Mouse (Mus musculus) frontal cortex, postnatal 14 days (tissue): Measurements from ENCODE around the gene Tanc2.

Experiments
- DNase-seq, 2 experiments: peaks; one replicate each; pipeline ENCODE4 v3.0.0; 2022; ENCODE audit warnings: low spot score in 2 of 2

The Tanc2 gene

DNA sequence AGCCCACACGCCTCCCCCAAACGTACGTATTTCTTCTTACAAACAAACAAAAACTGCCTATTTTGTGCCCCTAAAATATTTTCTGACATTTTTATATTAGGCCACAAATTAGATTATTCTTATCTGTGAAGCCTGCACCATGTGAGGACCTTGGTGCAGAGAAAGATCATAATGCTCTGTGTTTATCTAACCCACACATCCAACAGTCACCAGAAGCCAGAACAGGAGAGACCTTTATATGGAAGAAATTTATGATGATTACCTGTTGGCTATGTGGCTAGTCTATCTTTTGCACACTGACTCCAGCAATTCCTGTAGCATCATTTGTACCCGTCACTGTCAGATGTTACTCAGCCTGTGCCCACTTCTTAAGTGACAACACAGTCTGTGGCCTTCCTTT lies 245.4 kb downstream of the Tanc2 start:
- no peak for DNase-seq

DNA sequence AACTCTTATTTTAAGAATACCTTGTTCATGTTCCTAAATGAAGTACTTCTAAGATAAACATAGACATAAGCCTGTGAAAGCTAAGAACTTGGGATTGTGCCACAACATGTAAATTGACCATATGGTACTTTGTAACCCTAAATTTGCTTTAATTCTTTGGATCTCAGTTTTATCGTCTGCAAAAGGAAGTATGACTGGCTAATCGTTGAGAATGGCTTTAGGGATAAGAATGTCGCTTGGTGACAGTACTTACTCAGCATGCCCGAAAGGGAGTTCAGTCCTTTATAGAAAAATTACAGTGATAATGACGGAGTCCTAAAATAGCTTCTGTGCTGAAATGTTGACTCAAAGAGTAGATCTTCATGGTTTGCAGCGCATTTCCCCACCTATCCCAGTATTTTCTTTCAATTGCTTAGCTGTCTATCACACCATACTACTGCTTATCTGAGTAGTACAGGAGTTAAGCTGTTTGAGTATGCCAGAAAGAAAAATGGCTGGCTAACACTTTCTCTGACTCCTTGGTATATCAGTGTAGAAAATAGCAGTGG lies 246.6 kb downstream of the Tanc2 start:
- no peak for DNase-seq

DNA sequence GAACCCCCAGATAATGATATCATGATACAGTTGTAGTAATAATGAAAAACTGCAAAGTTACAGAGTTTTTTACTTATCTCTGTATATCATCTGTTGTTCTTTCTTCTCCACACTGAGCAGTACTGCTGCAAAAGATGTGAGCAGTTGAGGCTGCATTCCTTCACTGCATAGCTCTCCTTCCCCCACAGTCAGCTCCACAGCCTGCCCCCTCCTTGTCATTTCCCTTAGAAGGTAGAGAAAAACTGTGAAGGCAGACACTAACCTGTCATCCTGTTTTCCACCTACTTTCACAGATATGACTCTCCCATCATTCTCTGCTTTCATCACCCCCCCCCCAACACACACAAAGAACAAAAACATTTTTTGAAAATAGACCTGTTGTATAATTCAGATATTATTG lies 248.2 kb downstream of the Tanc2 start:
- no peak for DNase-seq

DNA sequence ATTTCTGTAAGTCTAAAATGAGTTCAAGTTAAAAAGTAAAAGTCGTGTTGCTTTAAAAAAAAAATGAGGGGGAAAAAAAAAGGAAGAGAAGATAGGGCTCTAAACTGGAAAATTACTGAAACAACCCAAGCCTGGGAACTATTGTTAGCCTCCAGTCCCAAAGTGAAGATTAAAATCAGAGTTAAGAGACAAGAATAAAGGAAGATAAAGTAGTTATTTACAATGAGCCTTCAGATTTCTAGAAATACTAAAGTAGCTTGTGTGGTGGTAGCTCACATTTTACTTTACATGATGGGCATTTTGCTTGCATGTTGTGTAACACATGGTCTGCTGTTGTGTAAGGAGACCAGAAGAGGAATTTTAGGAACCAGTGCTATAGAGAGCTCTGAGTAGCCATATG lies 256.1 kb downstream of the Tanc2 start:
- DNase-seq: no peak

DNA sequence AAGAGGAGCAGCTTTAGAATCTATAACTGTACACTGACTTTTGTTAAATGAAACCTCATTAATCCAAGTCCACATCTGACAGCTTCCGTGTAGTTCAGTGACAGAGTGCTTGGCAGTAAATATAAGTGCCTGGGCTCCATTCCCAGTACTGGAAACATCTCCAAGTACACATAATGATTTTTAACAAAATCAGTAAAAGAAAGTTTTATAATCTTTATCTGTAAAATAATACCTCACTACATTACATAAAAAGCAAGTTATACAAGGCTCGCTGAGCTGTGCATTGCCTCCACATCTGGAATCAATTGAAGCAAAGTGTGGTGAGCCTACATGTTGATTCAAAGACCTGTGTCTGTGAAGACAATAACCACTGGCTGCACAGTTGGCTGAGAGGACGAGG lies 265.7 kb downstream of the Tanc2 start:
- no peak for DNase-seq

DNA sequence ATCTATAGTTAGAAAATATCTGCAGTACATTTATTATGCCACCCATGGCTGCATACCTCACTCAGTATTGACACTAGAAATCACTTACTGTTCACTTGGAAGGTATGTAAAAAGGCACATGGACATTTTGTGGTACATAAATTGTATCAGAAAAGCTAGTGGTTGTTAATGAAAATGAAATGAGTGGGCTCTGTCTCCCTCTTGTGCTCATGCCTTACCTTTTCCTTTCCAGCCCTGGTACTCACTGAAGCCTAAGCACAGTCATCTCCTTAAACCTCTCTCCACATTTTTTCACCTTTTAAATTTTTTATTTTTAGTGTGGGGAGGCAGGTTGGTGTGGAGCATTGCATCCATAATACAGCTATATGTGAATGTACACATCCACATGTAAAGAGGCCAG lies 268.3 kb downstream of the Tanc2 start:
- no peak for DNase-seq

DNA sequence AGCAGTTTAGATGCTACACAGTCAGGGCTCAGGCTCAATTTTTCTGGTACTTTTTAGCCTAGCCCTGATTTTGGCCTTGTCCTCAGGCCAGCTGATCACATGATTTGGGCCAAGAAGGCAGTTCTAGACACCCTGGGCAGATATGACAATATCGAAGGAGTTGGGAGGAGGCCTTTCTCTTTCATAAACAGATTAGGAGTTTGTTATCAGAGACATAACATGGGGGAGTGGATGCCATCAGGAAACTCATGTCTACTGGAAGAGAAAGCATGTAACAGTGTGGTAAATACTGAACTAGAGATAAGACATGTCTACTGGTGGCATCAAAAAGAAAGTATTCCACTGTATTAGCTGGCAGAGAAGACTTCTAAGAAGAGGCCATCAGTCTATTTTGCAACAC lies 295.8 kb downstream of the Tanc2 start:
- no peak for DNase-seq

DNA sequence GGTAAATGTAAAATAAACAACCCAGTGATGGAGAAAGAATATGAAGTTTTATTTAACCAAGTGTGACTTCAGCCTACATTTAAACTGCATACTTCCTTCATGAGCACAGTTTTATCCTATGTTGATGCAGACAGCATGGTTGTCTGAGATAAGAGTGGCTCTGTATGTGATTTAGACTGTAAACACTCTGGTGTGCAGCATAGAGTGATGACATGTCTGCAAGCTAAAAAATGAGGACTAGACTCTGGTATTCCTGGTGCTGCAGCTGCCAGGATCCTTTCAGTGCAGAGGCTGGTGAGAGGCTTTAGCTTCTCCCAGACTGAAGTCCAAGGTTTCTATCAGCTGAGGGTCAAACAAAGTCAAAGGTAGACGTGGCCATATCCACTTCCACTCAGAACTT lies 297.5 kb downstream of the Tanc2 start:
- DNase-seq: no peak

DNA sequence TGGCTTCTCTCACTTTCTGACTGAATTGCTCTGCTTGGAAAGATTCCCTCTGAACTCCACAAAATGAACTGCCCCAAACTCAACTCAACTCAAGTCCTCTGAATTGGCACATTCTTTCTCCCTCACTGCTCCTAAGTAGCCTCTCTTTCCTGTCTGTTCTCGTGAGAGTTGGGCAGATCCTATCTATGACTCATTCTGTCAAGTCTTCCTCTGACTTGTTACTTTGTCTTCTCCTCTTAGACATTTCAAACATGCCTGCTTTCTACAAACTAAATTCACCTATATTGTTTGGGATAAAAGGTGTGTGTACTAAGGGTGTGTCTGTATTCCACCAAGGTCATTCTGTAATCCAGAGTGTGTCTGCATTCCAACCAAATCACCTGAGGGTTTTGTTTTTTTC lies 309.4 kb downstream of the Tanc2 start:
- DNase-seq: no peak

DNA sequence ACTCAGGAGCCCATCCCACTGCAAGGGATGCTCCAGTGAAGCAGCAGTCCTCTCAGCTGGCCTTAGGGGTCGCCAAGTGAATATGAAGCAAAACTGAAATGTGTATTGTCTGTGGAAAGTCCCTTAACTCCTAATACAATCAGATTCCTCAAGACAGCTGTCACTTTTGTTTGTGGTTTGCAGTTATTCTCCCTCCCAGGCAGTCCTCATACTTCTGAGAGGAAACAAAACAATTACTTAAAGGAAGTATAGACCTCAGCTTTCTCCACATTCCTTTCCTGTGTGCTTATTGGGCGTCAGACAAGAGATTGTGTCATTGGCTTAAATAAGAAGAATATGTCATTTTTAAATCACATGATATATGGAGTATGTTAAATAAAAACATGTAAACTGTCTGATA lies 311.7 kb downstream of the Tanc2 start:
- no peak for DNase-seq

DNA sequence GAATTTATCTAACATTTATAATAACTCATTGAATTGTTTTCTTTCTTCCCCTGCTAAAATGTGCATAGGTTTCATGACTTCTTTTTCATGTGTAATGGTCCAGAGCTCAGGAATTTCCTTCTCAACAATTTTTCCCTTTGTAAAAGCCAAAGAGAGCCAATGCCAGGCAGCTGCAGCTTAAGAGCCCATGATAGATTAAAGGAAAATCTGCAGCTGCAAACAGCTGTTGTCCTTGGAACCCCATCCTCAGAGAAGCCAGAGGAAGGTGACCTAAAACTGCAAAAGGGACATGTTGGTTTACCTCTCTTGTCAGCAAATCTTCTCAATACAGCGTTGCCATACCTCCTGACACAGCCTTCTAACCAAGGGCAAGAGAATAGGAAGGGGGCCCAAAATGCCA lies 313.2 kb downstream of the Tanc2 start:
- DNase-seq: no peak

DNA sequence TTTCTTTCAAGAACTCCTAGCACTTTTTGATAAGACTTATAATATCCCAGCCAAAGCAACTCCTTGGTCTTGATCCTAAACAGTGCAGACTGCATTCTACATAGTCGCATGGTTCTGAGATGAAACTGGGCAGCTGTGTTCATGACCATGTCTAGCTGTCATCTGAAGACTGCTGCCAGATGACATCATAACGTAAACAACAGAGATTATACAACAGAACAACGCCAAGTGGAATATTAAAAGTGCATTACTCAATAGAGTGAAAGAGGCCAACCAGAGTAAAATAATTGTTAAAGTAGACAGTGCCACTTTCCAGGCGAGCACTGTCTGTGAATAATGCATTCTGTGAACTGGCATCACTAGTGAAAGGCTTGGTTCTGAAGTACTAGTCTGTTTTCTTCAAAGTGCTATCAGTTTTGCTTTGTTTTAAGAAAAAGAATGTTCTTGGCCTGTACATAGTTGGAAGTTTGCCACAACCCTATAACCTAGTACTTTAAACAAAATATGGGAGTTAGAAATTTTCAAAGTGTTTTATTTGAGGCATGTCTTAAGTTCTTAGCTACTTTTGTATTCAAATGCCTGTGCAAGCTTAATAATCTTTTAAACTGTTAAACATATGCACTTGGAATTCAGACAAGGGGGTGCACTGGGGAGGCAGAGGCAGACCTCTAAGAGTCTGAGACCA lies 315.9 kb downstream of the Tanc2 start:
- DNase-seq: no peak

DNA sequence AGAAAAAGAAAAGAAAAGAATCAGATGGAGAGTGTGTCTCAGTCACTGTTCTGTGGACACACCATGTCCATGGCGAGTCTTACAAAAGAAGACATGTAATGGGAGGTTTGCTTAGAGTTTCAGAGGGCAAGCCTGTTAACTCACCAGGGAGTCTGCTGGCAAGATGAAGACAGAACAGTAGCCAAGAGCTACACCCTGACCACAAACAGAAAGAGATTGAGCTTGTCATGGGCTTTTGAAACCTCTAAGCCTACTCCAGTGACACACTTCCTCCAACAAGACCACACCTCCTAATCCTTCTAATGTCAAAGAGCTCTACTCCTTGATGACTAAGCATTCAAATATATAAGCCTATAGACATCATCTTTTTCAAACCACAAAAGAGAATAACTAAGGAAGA lies 317.6 kb downstream of the Tanc2 start:
- no peak for DNase-seq

DNA sequence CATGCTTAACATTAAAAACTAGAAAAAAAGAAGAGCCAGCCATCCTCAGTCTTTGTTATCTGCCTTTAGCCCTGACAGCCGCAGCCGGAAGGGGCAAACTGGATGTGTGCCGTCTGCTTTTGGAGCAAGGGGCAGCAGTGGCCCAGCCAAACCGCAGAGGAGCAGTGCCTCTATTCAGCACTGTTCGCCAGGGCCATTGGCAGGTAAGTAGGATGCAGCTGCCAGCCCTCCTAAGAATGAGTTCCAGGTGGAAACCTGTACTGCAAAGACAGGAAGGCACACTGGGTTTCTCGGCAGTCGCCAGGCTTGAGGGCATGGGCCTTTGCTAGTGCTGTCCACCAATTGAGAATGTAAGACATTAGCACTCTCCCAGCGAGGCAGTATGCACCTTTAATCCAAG lies 319.1 kb downstream of the Tanc2 start:
- no peak for DNase-seq

DNA sequence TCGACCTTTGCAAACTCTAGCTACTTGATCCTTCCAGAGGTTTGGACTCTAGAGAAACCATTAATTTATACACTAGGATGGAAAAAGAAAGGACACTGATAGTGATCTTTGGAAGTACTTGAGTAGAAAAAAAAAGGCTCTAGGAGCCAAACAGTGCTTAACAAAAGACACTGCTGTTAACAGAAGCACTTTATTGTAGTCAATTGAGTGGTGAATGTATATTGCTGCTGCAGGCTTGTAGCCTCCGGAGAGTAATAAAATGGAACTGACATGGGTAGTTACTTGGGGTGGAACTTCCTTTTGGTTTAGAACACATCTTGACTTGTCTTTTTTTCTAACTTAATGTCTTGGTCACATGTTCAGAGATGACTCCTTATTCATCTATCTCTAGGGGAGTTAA lies 319.8 kb downstream of the Tanc2 start:
- no peak for DNase-seq

DNA sequence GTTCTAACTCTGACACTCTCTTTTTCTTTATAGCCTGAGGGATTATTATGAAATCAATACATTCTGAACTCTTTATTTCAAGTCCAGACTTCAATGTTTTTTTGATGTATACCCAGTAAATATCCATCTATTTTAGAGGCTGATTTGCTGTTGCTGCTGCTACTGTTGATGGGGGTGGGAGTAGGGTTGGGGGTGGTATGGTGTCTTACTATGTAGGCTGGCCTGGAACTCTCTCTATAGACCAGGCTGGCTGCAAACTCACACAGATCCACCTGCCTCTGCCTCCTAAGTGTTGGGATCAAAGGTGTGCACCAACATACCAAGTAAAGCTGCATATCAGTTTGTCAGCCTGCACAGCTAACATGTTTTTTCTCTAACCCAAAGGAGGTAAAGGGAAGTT lies 321.4 kb downstream of the Tanc2 start:
- no peak for DNase-seq

DNA sequence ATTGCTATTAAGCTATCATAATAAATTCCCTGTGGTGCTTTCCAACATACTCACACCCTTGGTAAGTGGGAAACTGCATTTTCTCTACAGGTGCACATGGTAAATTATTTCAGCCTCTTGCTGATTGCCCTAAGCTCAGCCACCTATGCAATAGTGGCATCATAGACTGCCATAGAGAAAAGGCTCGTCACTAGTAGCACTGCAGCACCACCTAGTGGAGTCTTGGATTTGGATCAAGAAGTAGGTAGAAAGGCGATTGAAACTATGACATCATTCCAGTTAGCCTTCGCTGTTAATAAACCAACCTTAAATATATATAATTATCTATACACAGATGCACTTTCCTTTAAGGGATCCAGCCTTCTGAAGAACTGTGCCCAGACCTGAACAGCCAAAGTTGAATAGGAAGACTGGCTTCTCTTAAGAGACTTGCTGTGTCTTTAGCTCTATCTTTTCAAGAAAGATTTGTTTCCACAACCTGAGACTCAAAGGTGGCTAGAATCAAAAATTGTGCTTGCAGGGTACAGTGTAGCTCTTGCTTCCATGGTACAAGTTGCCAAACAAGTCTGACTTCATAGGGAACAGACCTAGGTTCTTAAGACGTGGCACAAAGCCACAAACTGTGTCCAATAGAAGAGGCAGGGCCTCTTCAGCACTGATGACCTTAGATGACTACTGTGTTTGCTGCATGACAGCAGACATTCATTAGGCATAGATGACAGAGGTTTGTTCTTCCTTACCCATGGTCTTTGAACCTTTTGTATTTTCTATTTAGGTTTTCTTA lies 322.0 kb downstream of the Tanc2 start:
- peak in 1 of 2 experiments; percentile 61 for DNase-seq

DNA sequence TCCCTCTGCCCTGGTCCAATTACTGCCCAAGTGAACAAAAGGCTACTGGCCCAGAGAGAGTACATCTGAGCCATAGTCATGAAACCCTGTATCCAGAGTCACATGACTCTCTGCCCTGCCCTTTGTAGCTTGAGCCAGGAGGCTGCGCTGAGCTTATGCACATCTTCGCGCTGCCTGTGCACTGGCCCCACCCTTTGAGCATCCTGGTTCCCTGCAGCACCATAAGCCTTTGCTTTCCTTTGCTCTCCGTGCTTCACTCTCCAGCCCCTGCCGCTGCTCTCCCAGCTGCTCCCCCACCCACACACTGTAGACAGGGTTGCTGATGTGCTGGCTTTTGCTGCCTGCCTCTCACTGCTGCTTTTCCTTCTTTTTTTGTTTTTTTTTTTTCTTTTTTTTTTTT lies 323.8 kb downstream of the Tanc2 start:
- DNase-seq: no peak

DNA sequence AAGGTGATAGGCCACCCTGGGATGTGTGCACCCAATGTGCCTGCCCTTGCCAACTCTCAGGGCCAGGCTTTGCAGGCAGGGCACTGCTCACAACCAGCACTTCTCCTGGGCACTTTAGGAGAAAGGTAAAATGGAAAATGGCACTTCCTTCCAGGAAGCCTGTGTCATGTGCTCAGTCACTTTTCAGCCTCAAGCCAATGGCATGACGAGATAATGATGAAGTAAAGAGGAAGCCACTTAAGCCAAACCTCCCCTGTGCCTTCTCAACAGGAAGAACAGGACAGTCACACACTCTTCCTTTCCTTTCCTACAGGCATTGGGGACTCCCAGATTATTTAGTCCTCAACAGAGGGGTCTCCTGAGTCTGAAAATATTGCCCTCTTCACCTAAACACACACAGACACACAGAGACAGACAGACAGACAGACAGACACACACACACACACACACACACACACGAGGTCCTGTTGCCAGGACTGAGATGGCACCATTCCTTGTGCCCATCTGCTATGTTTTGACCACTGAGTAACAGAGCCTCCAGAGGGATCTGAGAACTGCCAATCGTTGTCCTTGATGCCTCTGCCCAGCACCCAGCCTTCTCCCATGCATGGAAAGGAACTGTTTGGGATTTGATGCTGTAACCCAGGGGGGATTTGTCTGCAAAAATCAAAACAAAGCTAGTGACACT lies 330.5 kb downstream of the Tanc2 start:
- no peak for DNase-seq

DNA sequence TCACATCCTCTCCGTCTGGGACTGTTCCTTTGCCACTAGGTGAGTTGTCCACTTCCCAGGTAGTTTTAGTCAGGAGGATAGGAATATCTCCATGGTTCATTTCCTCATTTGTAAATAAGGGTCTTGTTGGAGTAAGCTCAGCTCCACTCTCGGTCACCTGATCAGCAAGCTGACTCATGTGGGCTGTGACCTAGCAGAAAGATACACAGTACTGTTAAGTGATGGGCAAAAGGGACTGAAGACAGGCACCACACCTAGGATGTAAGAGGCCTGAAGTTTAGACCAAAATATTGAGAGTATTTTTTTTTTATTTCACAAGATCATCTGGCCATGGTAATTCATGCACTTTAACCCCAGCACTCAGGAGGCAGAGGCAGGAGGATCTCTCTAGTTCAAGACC lies 331.1 kb downstream of the Tanc2 start:
- no peak for DNase-seq

DNA sequence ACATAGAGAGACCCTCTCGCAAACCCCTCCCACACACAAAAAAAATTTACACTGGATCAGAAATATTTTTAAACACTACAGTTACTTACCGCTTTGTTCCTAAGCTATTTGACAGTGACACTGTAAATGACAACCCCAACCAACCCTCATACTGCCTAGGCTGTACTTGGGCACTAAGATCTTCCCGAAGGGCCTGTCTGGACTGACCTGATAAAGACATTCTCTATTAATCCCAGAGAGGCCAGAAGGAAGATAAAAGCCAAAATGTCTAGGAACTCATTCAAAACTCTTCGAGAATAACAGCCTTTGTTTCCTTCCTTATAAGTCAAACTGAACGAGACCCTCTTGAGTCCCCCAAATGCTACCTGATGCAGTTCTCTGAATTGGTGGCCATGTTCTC lies 331.5 kb downstream of the Tanc2 start:
- no peak for DNase-seq

DNA sequence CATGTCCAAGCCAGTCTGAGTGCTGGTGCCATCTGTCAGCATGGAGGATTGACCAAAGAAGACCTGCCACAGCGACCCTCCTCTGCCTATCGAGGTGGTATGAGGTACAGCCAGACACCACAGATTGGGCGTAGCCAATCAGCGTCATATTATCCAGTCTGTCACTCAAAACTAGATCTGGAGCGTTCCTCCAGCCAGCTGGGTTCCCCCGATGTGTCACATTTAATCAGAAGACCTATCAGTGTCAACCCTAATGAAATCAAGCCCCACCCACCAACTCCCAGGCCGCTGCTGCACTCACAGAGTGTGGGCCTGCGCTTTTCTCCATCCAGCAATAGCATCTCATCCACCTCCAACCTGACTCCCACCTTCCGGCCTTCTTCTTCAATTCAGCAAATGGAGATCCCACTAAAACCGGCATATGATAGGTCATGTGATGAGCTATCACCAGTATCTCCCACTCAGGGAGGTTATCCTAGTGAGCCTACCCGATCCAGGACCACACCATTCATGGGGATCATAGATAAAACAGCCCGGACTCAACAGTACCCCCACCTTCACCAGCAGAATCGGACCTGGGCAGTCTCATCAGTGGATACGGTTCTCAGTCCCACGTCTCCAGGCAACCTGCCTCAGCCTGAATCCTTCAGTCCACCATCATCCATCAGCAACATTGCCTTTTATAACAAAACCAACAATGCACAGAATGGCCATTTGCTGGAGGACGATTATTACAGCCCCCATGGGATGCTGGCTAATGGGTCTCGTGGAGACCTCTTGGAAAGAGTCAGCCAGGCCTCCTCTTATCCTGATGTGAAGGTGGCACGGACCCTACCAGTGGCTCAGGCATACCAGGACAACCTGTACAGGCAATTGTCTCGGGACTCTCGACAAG lies 333.2 kb downstream of the Tanc2 start:
- peak in 1 of 2 experiments; percentile 14 for DNase-seq
